Mouse (Mus musculus) intestine, postnatal 0 days (tissue): Measurements from ENCODE around the gene 6030468B19Rik. TPM values are rescaled to one million over a fixed set of nuclear protein-coding genes. Genes with fewer than 3 reads are reported as not detected.

Experiments used
- ATAC-seq: fragments of 200-750 bp; cut with Nextera tagmentation; 2 replicates; pipeline ENCODE4 v1.8.0; 2017; ENCODE audit warnings: mild to moderate bottlenecking, moderate TSS enrichment, moderate library complexity
- H3K27ac ChIP-seq: fragments of 300-500 bp; sonication (generic); 2 replicates; pipeline ENCODE4 v1.5.1; 2014; ENCODE audit warnings: mild to moderate bottlenecking, low read depth, low read length, moderate library complexity
- H3K27me3 ChIP-seq: fragments of 300-500 bp; sonication (generic); replicated peaks from 2 replicates; pipeline ENCODE4 v1.6.1; 2014; ENCODE audit warnings: low read length, mixed read lengths; ENCODE audit not compliant: control insufficient read depth, insufficient read depth
- H3K36me3 ChIP-seq: fragments of 300-500 bp; sonication (generic); 2 replicates; pipeline ENCODE4 v1.6.1; 2014; ENCODE audit warnings: mild to moderate bottlenecking, moderate library complexity; ENCODE audit not compliant: control insufficient read depth, insufficient read depth
- H3K4me1 ChIP-seq: fragments of 300-500 bp; sonication (generic); replicated peaks from 2 replicates; pipeline ENCODE4 v1.6.1; 2014; ENCODE audit warnings: antibody characterized with exemption, low read length, mixed read lengths; ENCODE audit not compliant: control insufficient read depth, insufficient read depth
- H3K4me2 ChIP-seq: fragments of 300-500 bp; sonication (generic); replicated peaks from 2 replicates; pipeline ENCODE4 v1.6.1; 2014; ENCODE audit warnings: low read depth, mild to moderate bottlenecking, moderate library complexity
- H3K4me3 ChIP-seq: fragments of 300-500 bp; sonication (generic); 2 replicates; pipeline ENCODE4 v1.5.1; 2014; ENCODE audit warnings: low read depth, low read length
- H3K9ac ChIP-seq: fragments of 300-500 bp; sonication (generic); 2 replicates; pipeline ENCODE4 v1.6.1; 2014; ENCODE audit warnings: mild to moderate bottlenecking, low read depth, low read length
- H3K9me3 ChIP-seq: fragments of 300-500 bp; sonication (generic); 2 replicates; pipeline ENCODE4 v1.6.1; 2016; ENCODE audit warnings: mixed run types; ENCODE audit not compliant: control insufficient read depth
- CTCF ChIP-seq: sonication (generic); IDR thresholded peaks from 2 replicates; pipeline ENCODE4 v1.5.1; 2016; ENCODE audit warnings: low read depth, mild to moderate bottlenecking, control low read depth, antibody characterized with exemption, moderate library complexity
- WGBS: fragments of 180-500 bp; shearing (Covaris S2); extraction: QIAGEN DNeasy Blood & Tissue Kit; methylation state at CpG from one replicate; pipeline ENCODE4 v1.1.7; 2014; 5-methylcytosine and 5-hydroxymethylcytosine counted together
- polyA plus RNA-seq: library from polyadenylated mRNA; unstranded; fragments of >200 nt; fragmentation: Nextera tagmentation; extraction: Ambion mirVana; gene quantifications from 2 replicates; pipeline ENCODE4 v1.2.1, GENCODE M21; 2015

Gene 6030468B19Rik
- polyA plus RNA-seq, 1 experiment from 2014 or later: not detected

DNA sequence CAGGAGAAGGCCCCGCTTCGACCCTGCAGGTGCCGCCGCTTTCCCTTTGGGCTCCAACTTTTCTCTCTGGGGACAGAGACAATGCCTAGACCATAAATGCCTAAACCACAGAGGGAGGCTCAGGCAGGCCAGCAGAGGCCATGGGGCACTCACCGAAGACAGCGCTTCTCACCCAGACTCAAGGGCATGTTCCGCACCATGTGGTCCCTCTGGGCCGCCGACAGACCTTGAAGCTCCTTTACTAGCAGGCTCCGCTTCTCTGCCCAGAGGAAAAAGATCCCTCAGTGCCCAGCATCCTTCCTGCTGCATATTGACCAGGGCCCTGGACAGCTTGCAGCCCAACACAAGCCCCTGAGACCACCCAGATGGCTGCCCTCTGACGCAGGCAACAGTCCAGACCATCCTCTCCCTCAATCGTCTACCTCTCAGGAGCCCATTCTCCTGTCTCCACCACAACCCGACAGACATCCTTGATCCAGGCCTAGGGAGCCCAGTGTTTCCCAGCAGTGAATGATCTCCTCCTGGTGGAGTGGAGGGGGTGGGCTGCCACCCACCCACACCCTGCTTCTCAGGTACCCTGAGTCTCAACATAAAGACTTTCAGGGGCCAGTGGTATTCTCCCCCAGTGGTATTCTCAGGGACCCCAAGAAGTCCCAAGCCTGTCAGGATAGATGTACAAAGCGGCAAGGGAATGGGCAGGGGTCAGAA lies 21.2 kb upstream of the 6030468B19Rik start:
- no peaks in the 10 kb centered on the region for H3K9me3 ChIP-seq
- WGBS: 89% methylated on average over 14 of the region's 14 CpGs
- no peak for ATAC-seq

DNA sequence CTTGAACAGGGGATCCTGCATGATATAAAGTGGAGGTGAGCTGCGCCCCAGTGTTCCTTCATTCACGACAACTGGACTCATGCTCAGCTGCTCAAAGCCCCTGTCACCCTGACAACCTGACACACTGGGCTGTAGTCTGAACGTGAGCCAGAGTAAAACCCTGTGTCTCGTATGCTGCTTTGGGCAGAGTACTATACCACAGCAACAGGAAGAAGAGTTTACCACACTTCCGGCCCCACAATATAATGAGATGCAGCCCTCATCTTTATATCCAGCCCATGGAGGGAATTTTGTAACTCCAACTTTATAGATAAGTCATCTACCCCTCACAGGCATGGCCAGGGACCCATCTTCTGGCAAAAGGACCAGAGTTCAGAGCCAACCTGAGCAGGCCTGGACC lies 20.3 kb upstream of the 6030468B19Rik start:
- H3K27me3 ChIP-seq: no peaks in the 10 kb centered on the region
- H3K4me2 ChIP-seq: no peak overlapping the region
- peaks cover 39% of the 10 kb centered on the region; the same call in 1 of the 2 replicates for H3K36me3 ChIP-seq
- no peak for TF ChIP-seq CTCF
- no peaks in the 10 kb centered on the region for H3K9me3 ChIP-seq
- no peak overlapping the region for H3K27ac ChIP-seq
- H3K4me3 ChIP-seq: no peak overlapping the region
- WGBS: 88% methylated on average over 5 of the region's 5 CpGs
- peaks cover 10% of the 10 kb centered on the region; the same call in 1 of the 2 replicates for H3K4me1 ChIP-seq
- no peak overlapping the region for H3K9ac ChIP-seq
- ATAC-seq: no peak

More for the DNA sequence above, 21.2 kb upstream of the 6030468B19Rik start:
- Histone ChIP-seq H3K27me3 (no peaks in the 10 kb centered on the region), H3K36me3 (peaks cover 45% of the 10 kb centered on the region; the same call in 1 of the 2 replicates), H3K4me1 (0 out of 2 replicates have a peak, but pooled peaks cover 4% of the 10 kb centered on the region), H3K4me2 (no peak overlapping the region), H3K4me3 (no peak overlapping the region), H3K27ac (no peak overlapping the region), H3K9ac (no peak overlapping the region)
- no peak for TF ChIP-seq CTCF

DNA sequence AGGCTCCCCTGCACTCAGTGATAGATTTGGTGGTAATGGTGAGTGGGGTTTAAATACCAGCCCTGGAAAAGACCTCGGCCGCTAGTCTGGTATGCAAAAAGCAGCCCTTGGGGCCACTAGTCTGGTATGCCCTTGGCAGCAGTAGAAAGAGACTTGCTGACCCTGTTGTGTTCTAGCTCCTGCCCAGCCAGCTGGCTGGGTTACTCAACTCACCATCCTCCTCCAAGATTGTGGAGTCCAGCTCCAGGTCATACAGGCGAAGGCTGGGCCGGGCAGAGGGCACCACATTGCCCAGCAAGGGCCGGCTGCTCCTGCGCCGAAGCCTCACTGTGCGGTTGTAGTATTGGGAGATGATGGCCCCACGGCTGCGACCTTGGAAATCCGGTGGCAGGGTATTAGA lies 19.4 kb upstream of the 6030468B19Rik start:
- H3K4me1 ChIP-seq: peaks cover 16% of the 10 kb centered on the region; the same call in 1 of the 2 replicates
- TF ChIP-seq CTCF: no peak
- H3K4me3 ChIP-seq: no peak overlapping the region
- no peaks in the 10 kb centered on the region for H3K27me3 ChIP-seq
- 89% methylated on average over 11 of the region's 11 CpGs for WGBS
- H3K36me3 ChIP-seq: peaks cover 34% of the 10 kb centered on the region; the same call in 1 of the 2 replicates
- no peak overlapping the region for H3K27ac ChIP-seq
- ATAC-seq: no peak
- peak overlapping the region; percentile 95; the same call in 1 of the 2 replicates for H3K4me2 ChIP-seq
- no peak overlapping the region for H3K9ac ChIP-seq
- H3K9me3 ChIP-seq: no peaks in the 10 kb centered on the region

DNA sequence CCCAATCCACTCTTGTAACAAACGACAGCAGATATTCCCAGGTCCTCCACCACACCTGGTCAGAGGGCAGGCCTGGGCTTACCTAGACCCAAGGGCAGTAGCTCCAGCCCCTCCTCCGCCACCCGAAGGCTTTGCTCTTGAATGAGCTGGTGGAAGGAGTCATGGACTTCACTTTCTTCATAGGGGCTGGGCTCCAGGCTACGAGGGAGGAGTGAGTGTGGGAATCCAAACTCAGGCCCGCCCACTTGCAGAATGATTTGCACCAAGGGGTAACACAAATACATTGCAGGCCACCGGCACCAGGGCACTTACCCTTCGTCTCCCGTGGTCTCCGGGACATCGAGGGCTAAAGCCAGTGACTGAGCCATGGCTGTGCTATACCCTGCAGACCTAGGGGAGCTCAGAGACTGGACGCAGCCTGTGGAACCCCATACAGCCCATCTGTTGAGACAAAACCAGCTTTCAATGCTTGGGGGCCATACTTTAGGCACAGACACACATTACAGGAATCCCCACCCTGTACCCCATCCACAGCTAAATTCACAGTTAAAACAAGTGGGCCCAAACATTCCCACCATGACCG lies 18.5 kb upstream of the 6030468B19Rik start:
- Histone ChIP-seq H3K4me1 (peaks cover 17% of the 10 kb centered on the region; the same call in 1 of the 2 replicates), H3K9ac (peak overlapping the region; percentile 71), H3K4me2 (peak overlapping the region; percentile 95), H3K27me3 (no peaks in the 10 kb centered on the region), H3K36me3 (peaks cover 32% of the 10 kb centered on the region; the same call in 1 of the 2 replicates), H3K9me3 (no peaks in the 10 kb centered on the region), H3K27ac (peak overlapping the region; percentile 94), H3K4me3 (peak overlapping the region; percentile 55)
- no peak for ATAC-seq
- WGBS: 46% methylated on average over 12 of the region's 12 CpGs
- no peak for TF ChIP-seq CTCF

DNA sequence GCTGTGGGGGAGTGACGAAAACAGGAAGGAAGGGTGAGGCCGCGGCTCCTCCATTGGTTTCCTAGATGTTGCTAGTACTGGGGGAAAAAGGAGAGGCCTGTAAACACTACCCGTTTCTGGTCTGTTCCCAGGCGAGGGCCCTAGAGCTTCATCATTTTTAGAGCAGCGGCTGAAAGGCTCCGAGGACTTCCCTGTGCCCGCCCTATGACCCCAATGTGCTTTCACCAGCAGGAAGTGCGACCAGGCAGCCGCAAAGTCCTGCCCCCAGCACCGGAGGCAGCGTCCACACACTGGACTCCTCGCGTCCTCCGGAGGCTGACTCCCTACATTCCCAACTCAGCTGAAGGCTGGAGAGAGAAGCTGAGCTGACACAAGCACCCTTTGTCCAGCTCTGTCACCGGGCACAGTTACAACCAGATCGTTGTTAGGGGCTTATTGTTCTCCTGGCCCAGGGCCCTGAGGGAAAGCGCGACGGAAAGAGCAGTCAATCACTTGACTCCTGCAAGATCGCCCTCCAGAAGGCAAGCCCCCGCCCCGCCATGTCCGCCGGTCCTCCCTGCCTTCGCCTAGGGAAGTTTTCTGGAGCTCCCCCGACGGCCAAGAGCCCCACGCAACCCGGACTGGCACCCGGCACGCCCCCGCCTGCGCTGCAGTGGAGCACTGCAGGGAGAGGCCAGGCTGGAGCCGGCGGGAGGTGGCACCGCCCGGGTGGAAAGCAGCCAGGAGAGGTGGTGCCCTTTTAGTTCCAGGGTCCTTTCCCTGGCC lies 17.8 kb upstream of the 6030468B19Rik start:
- peak; percentile 42 for ATAC-seq
- peak overlapping the region; percentile 55 for H3K4me3 ChIP-seq
- peak; percentile 12; the same call in 1 of the 2 replicates for TF ChIP-seq CTCF
- peak overlapping the region; percentile 95 for H3K4me2 ChIP-seq
- 4% methylated on average over 38 of the region's 38 CpGs for whole genome bisulfite sequencing
- H3K27ac ChIP-seq: peak overlapping the region; percentile 94
- H3K9me3 ChIP-seq: no peaks in the 10 kb centered on the region
- H3K27me3 ChIP-seq: no peaks in the 10 kb centered on the region
- H3K36me3 ChIP-seq: peaks cover 30% of the 10 kb centered on the region; the same call in 1 of the 2 replicates
- peak overlapping the region; percentile 71 for H3K9ac ChIP-seq
- H3K4me1 ChIP-seq: peaks cover 17% of the 10 kb centered on the region; the same call in 1 of the 2 replicates

DNA sequence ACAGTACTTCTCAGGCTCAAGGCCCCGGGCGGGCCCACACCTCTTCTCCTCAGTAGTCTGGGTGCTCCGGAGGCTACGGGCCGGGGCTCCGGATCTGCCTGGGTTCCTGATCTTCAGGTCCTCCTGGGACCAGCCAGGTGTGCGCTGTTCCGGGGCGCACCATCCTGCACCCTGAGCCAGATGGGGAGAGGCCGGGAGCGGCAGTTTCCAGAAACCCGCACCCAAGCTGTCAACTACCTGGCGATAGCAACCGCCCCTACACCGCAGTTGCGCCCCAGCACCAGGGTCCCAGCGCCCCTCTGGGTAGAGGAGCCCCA lies 17.3 kb upstream of the 6030468B19Rik start:
- TF ChIP-seq CTCF: no peak
- peaks cover 24% of the 10 kb centered on the region; the same call in 1 of the 2 replicates for H3K36me3 ChIP-seq
- H3K9ac ChIP-seq: peak overlapping the region; percentile 71
- ATAC-seq: peak; percentile 40
- peak overlapping the region; percentile 94 for H3K27ac ChIP-seq
- H3K4me3 ChIP-seq: peak overlapping the region; percentile 55
- peak overlapping the region; percentile 95 for H3K4me2 ChIP-seq
- H3K4me1 ChIP-seq: peaks cover 17% of the 10 kb centered on the region; the same call in 1 of the 2 replicates
- no peaks in the 10 kb centered on the region for H3K9me3 ChIP-seq
- 5% methylated on average over 14 of the region's 17 CpGs for WGBS
- H3K27me3 ChIP-seq: no peaks in the 10 kb centered on the region
